Comparison of ENCODE assay signal across 21 mouse cellular contexts in genomic region chrX:59585508-59586186, GRCm38 (mm10). TPM values are rescaled to one million over a fixed set of nuclear protein-coding genes. Genes with fewer than 3 reads are reported as not detected.
A peak's percentile ranks its signal among the peaks of the same experiment; 100 is the strongest.
DNase-seq lines count a peak whose midpoint lies in the region; ATAC-seq and TF ChIP-seq lines count a peak whose summit lies in the region.
"Had no signal": no experiment of that assay in that cellular context is flagged by ENCODE, and none has a peak within 500 bp of the region (broad histone marks: within the 10 kb centered on the region; RNA-seq: fewer than 3 reads in every experiment).

No protein-coding gene starts in this region.

- H3K79me2 ChIP-seq in heart, adult 2 months (replicated peaks; ENCODE audit: control insufficient read depth, insufficient read depth, low read length), result no peaks in the 10 kb centered on the region

- no peaks in the 10 kb centered on the region for H3K36me3 ChIP-seq in heart, adult 2 months (ENCODE audit: control insufficient read depth, insufficient read depth, low read length)
- no peaks in the 10 kb centered on the region for H3K36me3 ChIP-seq in kidney, embryonic 16.5 days (ENCODE audit: insufficient read depth, low read length)
- H3K36me3 ChIP-seq in limb, embryonic 14.5 days (ENCODE audit: control insufficient read depth, insufficient read depth, low read length), result no peaks in the 10 kb centered on the region
- H3K36me3 ChIP-seq: G1E; midbrain, embryonic 10.5 days; neural tube, embryonic 13.5 days had no signal

- peak in 1 of 2 experiments; percentile 3 for DNase-seq in heart, adult 2 months
- DNase-seq in heart, postnatal 25 days (ENCODE audit: low spot score), result no peak
- no peak for DNase-seq in kidney, postnatal 14 days
- peak; percentile 37 for DNase-seq in CD4-positive, CD25-positive, alpha-beta regulatory T cell, adult 2 months (ENCODE audit: low read depth, low spot score)
- no peak for DNase-seq in limb, embryonic 14.5 days (ENCODE audit: low spot score)
- DNase-seq in cerebellum, adult 18-20 months, result no peak
- DNase-seq in frontal cortex, adult 2 months (ENCODE audit: extremely low spot score in 1 of 2, low spot score in 1 of 2), result no peak
- DNase-seq: cerebellum, postnatal 10 days; gastrocnemius, postnatal 14 days; kidney, adult 2 months; lung, adult 2 months; lung, postnatal 36 days had no signal

- intact Hi-C loops in heart, adult 2 months (cut with DNase I), result loop anchor here (10.0 kb wide), 1 partner anchor 341 kb away; no protein-coding TSS in a partner anchor
- intact Hi-C loops in heart, postnatal 25 days (cut with DNase I), result loop anchor here (2.0 kb wide), 1 partner anchor 19 kb away; no protein-coding TSS in a partner anchor

- 0 out of 2 replicates have a peak, but pooled peaks have one; percentile 9 for ATAC-seq in kidney, embryonic 16.5 days (ENCODE audit: low FRiP score, low TSS enrichment)
- peak; percentile 55; the same call in 1 of the 2 replicates for ATAC-seq in limb, embryonic 14.5 days (ENCODE audit: low FRiP score, low read depth)
- ATAC-seq: forebrain, embryonic 16.5 days; hindbrain, postnatal 0 days had no signal

- no peak for TF ChIP-seq CTCF in heart, adult 2 months (IDR thresholded peaks at IDR 0.05)

- no peaks in the 10 kb centered on the region for H3K27me3 ChIP-seq in heart, adult 2 months (ENCODE audit: control insufficient read depth, insufficient read depth, low read length)
- H3K27me3 ChIP-seq in kidney, embryonic 16.5 days (ENCODE audit: insufficient read depth, low read length), result no peaks in the 10 kb centered on the region
- no peaks in the 10 kb centered on the region for H3K27me3 ChIP-seq in limb, embryonic 14.5 days (ENCODE audit: control insufficient read depth, insufficient read depth, low read length)
- H3K27me3 ChIP-seq: neural tube, embryonic 13.5 days had no signal

- no peaks in the 10 kb centered on the region; the same call in 1 of the 2 replicates for H3K4me1 ChIP-seq in heart, adult 2 months (ENCODE audit: control insufficient read depth, insufficient read depth, low read length)
- no peaks in the 10 kb centered on the region for H3K4me1 ChIP-seq in kidney, embryonic 16.5 days (ENCODE audit: insufficient read depth, low read length)
- no peaks in the 10 kb centered on the region for H3K4me1 ChIP-seq in limb, embryonic 14.5 days (ENCODE audit: control insufficient read depth, insufficient read depth, low read length)
- H3K4me1 ChIP-seq: midbrain, embryonic 10.5 days; neural tube, embryonic 13.5 days had no signal

- TF ChIP-seq EP300 in heart, adult 2 months (IDR thresholded peaks at IDR 0.05; ENCODE audit: insufficient read depth, low read depth, low read length), result no peak

- H3K27ac ChIP-seq in heart, adult 2 months, result peak overlapping the region; percentile 70
- no peak overlapping the region for H3K27ac ChIP-seq in kidney, embryonic 16.5 days (ENCODE audit: low read length)
- no peak overlapping the region for H3K27ac ChIP-seq in limb, embryonic 14.5 days (replicated peaks; ENCODE audit: low read depth, low read length)
- H3K27ac ChIP-seq: hindbrain, postnatal 0 days; midbrain, embryonic 10.5 days; neural tube, embryonic 13.5 days; stomach, postnatal 0 days had no signal

- peak overlapping the region; percentile 69 for H3K9ac ChIP-seq in heart, adult 2 months (ENCODE audit: low read depth, low read length)
- no peak overlapping the region for H3K9ac ChIP-seq in kidney, embryonic 16.5 days (replicated peaks; ENCODE audit: low read length)
- no peak overlapping the region for H3K9ac ChIP-seq in limb, embryonic 14.5 days (ENCODE audit: low read depth, low read length, severe bottlenecking)
- H3K9ac ChIP-seq: neural tube, embryonic 13.5 days had no signal

- no peaks in the 10 kb centered on the region for H3K9me3 ChIP-seq in kidney, embryonic 16.5 days (ENCODE audit: low read length)
- no peaks in the 10 kb centered on the region for H3K9me3 ChIP-seq in limb, embryonic 14.5 days (ENCODE audit: control insufficient read depth, low read length)
- H3K9me3 ChIP-seq: G1E; midbrain, embryonic 10.5 days; neural tube, embryonic 13.5 days had no signal

- 52% methylated on average over 11 of the region's 11 CpGs for WGBS in heart, adult 2 months
- 73% methylated on average over 11 of the region's 11 CpGs for WGBS in kidney, embryonic 16.5 days
- WGBS in limb, embryonic 14.5 days, result 61% methylated on average over 11 of the region's 11 CpGs

- peak overlapping the region; percentile 22; the same call in 1 of the 2 replicates for H3K4me3 ChIP-seq in heart, adult 2 months
- H3K4me3 ChIP-seq in kidney, embryonic 16.5 days (ENCODE audit: low read length), result no peak overlapping the region
- H3K4me3 ChIP-seq in limb, embryonic 14.5 days (replicated peaks; ENCODE audit: low read length), result no peak overlapping the region
- H3K4me3 ChIP-seq: midbrain, embryonic 10.5 days; neural tube, embryonic 13.5 days had no signal

- H3K4me2 ChIP-seq in kidney, embryonic 16.5 days (replicated peaks; ENCODE audit: low read depth, low read length), result no peak overlapping the region
- H3K4me2 ChIP-seq in limb, embryonic 14.5 days (replicated peaks; ENCODE audit: low read depth, low read length, severe bottlenecking), result no peak overlapping the region
- H3K4me2 ChIP-seq: liver, embryonic 11.5 days; neural tube, embryonic 13.5 days had no signal

- TF ChIP-seq POLR2A in heart, adult 2 months (IDR thresholded peaks at IDR 0.05; ENCODE audit: insufficient read depth, low read depth, low read length), result no peak
- TF ChIP-seq POLR2A in limb, embryonic 14.5 days (IDR thresholded peaks at IDR 0.05; ENCODE audit: borderline replicate concordance, extremely low read depth, insufficient read depth, insufficient read length), result no peak

RNA-seq across cellular contexts. Expression of gene Fgf13, which starts 17.8 kb away (rescaled TPM):
- 100 to 1,000 TPM; 102 to 129 TPM for total RNA-seq in heart, adult 2 months (2021)
- polyA plus RNA-seq in heart, adult 2 months (2012; rRNA removed), result 35.6 and 68.1 TPM in 2 replicates
- 100 to 1,000 TPM; 113 to 120 TPM for total RNA-seq in heart, postnatal 25 days (2021)
- 3.9 and 5.4 TPM in 2 replicates for polyA plus RNA-seq in kidney, embryonic 16.5 days (2015; fragmentation: Nextera tagmentation; extraction: Ambion mirVana)
- 12.0 and 13.5 TPM in 2 replicates for polyA plus RNA-seq in limb, embryonic 14.5 days (2012; rRNA removed)
- polyA plus RNA-seq in limb, embryonic 14.5 days (2014; fragmentation: Nextera tagmentation; extraction: Ambion mirVana), result 14.4 and 15.6 TPM in 2 replicates
- 110 and 115 TPM in 2 replicates for polyA plus RNA-seq in frontal cortex, adult 2 months (2012; rRNA removed)
- total RNA-seq: G1E had no signal
- polyA plus RNA-seq: C2C12, G1E had no signal
